Mouse (Mus musculus) intestine, embryonic 14.5 days (tissue): ENCODE results near the gene Calhm2. TPM values are rescaled to one million over a fixed set of nuclear protein-coding genes. Genes with fewer than 3 reads are reported as not detected.

Source experiments
- ATAC-seq: fragments of 200-750 bp; cut with Nextera tagmentation; replicated peaks from 2 replicates; pipeline ENCODE4 v1.8.0; 2017; ENCODE audit warnings: low read depth, moderate number of reproducible peaks, moderate TSS enrichment, moderate library complexity; ENCODE audit not compliant: low FRiP score, low TSS enrichment
- DNase-seq: peaks from one replicate; pipeline ENCODE4 v3.0.0-alpha.2; 2018; ENCODE audit warnings: low spot score
- H3K27ac ChIP-seq: fragments of 300-500 bp; sonication (generic); 2 replicates; pipeline ENCODE4 v1.5.1; 2014; ENCODE audit warnings: low read depth, mild to moderate bottlenecking, control low read depth
- H3K27me3 ChIP-seq: fragments of 300-500 bp; sonication (generic); replicated peaks from 2 replicates; pipeline ENCODE4 v1.6.1; 2014; ENCODE audit warnings: low read length, control low read depth; ENCODE audit not compliant: control insufficient read depth, insufficient read depth
- H3K36me3 ChIP-seq: fragments of 300-500 bp; sonication (generic); 2 replicates; pipeline ENCODE4 v1.6.1; 2014; ENCODE audit warnings: low read length, control low read depth; ENCODE audit not compliant: control insufficient read depth, insufficient read depth
- H3K4me1 ChIP-seq: fragments of 300-500 bp; sonication (generic); replicated peaks from 2 replicates; pipeline ENCODE4 v1.6.1; 2014; ENCODE audit warnings: low read length, control low read depth, mixed read lengths; ENCODE audit not compliant: control insufficient read depth, insufficient read depth
- H3K4me2 ChIP-seq: fragments of 300-500 bp; sonication (generic); 2 replicates; pipeline ENCODE4 v1.6.1; 2014; ENCODE audit warnings: low read length
- H3K4me3 ChIP-seq: fragments of 300-500 bp; sonication (generic); 2 replicates; pipeline ENCODE4 v1.5.1; 2014; ENCODE audit warnings: low read depth, low read length, control low read depth, mixed read lengths
- H3K9ac ChIP-seq: fragments of 300-500 bp; sonication (generic); 2 replicates; pipeline ENCODE4 v1.6.1; 2014; ENCODE audit warnings: mild to moderate bottlenecking, low read length
- H3K9me3 ChIP-seq: fragments of 300-500 bp; sonication (generic); 2 replicates; pipeline ENCODE4 v1.6.1; 2016; ENCODE audit warnings: low read length, control low read depth; ENCODE audit not compliant: control insufficient read depth
- WGBS: fragments of 180-500 bp; shearing (Covaris S2); extraction: QIAGEN DNeasy Blood & Tissue Kit; methylation state at CpG from one replicate; pipeline ENCODE4 v1.1.7; 2014; 5-methylcytosine and 5-hydroxymethylcytosine counted together
- polyA plus RNA-seq: library from polyadenylated mRNA; unstranded; fragments of >200 nt; fragmentation: Nextera tagmentation; extraction: Ambion mirVana; gene quantifications from 2 replicates; pipeline ENCODE4 v1.2.1, GENCODE M21; 2014

Gene Calhm2
- polyA plus RNA-seq, 1 experiment from 2014 or later, result 2.5 TPM

GRCm38 (mm10) chr19:47161669-47162068, 23.6 kb upstream of the Calhm2 start:
- H3K4me1 ChIP-seq, result no peaks in the 10 kb centered on the region
- no peaks in the 10 kb centered on the region for H3K9me3 ChIP-seq
- H3K27ac ChIP-seq, result no peak overlapping the region
- H3K9ac ChIP-seq, result no peak overlapping the region
- 67% methylated on average over 4 of the region's 4 CpGs for WGBS
- H3K36me3 ChIP-seq, result no peaks in the 10 kb centered on the region
- H3K4me2 ChIP-seq, result no peak overlapping the region
- DNase-seq (no peak), ATAC-seq (no peak)
- H3K4me3 ChIP-seq, result no peak overlapping the region
- H3K27me3 ChIP-seq, result no peaks in the 10 kb centered on the region

DNA sequence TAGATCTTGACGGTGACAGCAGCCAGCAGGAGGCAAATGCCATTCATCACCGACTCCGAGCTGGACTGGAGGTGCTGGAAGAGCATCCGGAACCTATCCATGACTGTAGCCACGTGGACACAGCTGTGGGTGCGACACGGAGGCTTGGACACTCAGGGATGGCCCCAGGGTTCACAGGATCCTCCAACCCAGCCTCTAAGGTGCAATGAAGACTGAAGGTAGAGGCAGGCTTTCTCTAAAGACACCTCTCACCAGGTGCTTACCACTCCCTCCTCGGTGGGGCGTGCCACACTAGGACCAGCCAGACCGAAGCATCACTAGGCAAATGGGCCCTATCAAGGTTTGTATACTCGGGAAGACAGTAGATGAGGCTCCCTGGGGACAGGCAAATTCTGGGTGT, 19.6 kb upstream of the Calhm2 start, which contains the start of gene Calhm3:
Gene Calhm3 (minus strand): TSS at position 101 of the 400 bp plus-strand sequence.
- Histone ChIP-seq H3K4me1 (no peaks in the 10 kb centered on the region), H3K9ac (no peak within 1 kb of the TSS), H3K9me3 (no peaks in the 10 kb centered on the region), H3K4me2 (no peak within 1 kb of the TSS), H3K36me3 (no peaks in the 10 kb centered on the region), H3K27me3 (no peaks in the 10 kb centered on the region), H3K4me3 (no peak within 1 kb of the TSS), H3K27ac (no peak within 1 kb of the TSS)
- 83% methylated on average over 11 of the region's 11 CpGs for WGBS
- DNase-seq (no peak), ATAC-seq (no peak)

- Histone ChIP-seq H3K4me1 (peaks cover 3% of the 10 kb centered on the region; the same call in 1 of the 2 replicates), H3K9me3 (no peaks in the 10 kb centered on the region), H3K27ac (no peak overlapping the region), H3K4me2 (no peak overlapping the region), H3K9ac (no peak overlapping the region), H3K27me3 (0 out of 2 replicates have a peak, but pooled peaks cover 4% of the 10 kb centered on the region), H3K36me3 (no peaks in the 10 kb centered on the region), H3K4me3 (no peak overlapping the region)
- WGBS, result 86% methylated on average over 7 of the region's 7 CpGs
- no peak for DNase-seq
- ATAC-seq, result no peak
These were observed 15.7 kb upstream of the Calhm2 start for GRCm38 (mm10) chr19:47153767-47154166.

GRCm38 (mm10) chr19:47152062-47152369, 13.9 kb upstream of the Calhm2 start:
- ATAC-seq (no peak), DNase-seq (no peak)
- Histone ChIP-seq H3K36me3 (no peaks in the 10 kb centered on the region), H3K4me1 (peaks cover 3% of the 10 kb centered on the region; the same call in 1 of the 2 replicates), H3K9ac (no peak overlapping the region), H3K4me3 (0 out of 2 replicates have a peak overlapping the region, but pooled peaks have one; percentile 14), H3K27me3 (0 out of 2 replicates have a peak, but pooled peaks cover 4% of the 10 kb centered on the region), H3K27ac (no peak overlapping the region), H3K9me3 (no peaks in the 10 kb centered on the region), H3K4me2 (peak overlapping the region; percentile 41)
- WGBS, result 57% methylated on average over 12 of the region's 12 CpGs

- ATAC-seq (no peak), DNase-seq (no peak)
- Histone ChIP-seq H3K4me3 (peak overlapping the region; percentile 14; the same call in 1 of the 2 replicates), H3K9me3 (no peaks in the 10 kb centered on the region), H3K27me3 (0 out of 2 replicates have a peak, but pooled peaks cover 4% of the 10 kb centered on the region), H3K4me1 (peaks cover 3% of the 10 kb centered on the region; the same call in 1 of the 2 replicates), H3K27ac (no peak overlapping the region), H3K9ac (no peak overlapping the region), H3K4me2 (peak overlapping the region; percentile 41), H3K36me3 (no peaks in the 10 kb centered on the region)
- 25% methylated on average over 32 of the region's 32 CpGs for WGBS
These were observed 13.4 kb upstream of the Calhm2 start for GRCm38 (mm10) chr19:47151332-47152061.

DNA sequence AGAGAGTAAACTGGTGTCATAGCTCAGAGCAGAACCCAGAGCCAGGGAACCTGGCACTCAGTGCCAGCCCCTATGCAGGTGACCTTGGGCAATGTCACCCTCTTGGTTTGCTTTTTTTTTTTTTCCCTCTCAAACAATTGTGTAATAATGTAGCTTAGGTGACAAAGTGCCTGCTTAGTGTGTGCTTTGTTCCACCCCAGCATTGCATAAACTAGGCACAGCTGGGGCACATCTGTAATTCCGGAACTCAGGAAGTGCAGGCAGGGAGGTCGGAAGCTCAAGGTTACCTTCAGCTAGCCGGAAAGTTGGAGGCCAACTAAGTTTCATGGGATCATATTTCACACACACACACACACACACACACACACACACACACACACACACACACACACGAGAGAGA, 11.8 kb upstream of the Calhm2 start:
- 31% methylated on average over 4 of the region's 4 CpGs for WGBS
- no peak overlapping the region for H3K9ac ChIP-seq
- H3K4me3 ChIP-seq, result no peak overlapping the region
- 0 out of 2 replicates have a peak, but pooled peaks cover 4% of the 10 kb centered on the region for H3K27me3 ChIP-seq
- no peak overlapping the region for H3K27ac ChIP-seq
- DNase-seq (no peak), ATAC-seq (no peak)
- H3K36me3 ChIP-seq, result no peaks in the 10 kb centered on the region
- H3K4me2 ChIP-seq, result no peak overlapping the region
- H3K9me3 ChIP-seq, result no peaks in the 10 kb centered on the region
- peaks cover 3% of the 10 kb centered on the region; the same call in 1 of the 2 replicates for H3K4me1 ChIP-seq

GRCm38 (mm10) chr19:47148267-47148847, 10.3 kb upstream of the Calhm2 start:
- H3K9me3 ChIP-seq, result no peaks in the 10 kb centered on the region
- no peak overlapping the region for H3K4me2 ChIP-seq
- DNase-seq (no peak), ATAC-seq (no peak)
- H3K9ac ChIP-seq, result no peak overlapping the region
- 66% methylated on average over 5 of the region's 5 CpGs for WGBS
- no peak overlapping the region for H3K4me3 ChIP-seq
- peaks cover 3% of the 10 kb centered on the region; the same call in 1 of the 2 replicates for H3K4me1 ChIP-seq
- no peaks in the 10 kb centered on the region for H3K36me3 ChIP-seq
- no peak overlapping the region for H3K27ac ChIP-seq
- H3K27me3 ChIP-seq, result 0 out of 2 replicates have a peak, but pooled peaks cover 4% of the 10 kb centered on the region

DNA sequence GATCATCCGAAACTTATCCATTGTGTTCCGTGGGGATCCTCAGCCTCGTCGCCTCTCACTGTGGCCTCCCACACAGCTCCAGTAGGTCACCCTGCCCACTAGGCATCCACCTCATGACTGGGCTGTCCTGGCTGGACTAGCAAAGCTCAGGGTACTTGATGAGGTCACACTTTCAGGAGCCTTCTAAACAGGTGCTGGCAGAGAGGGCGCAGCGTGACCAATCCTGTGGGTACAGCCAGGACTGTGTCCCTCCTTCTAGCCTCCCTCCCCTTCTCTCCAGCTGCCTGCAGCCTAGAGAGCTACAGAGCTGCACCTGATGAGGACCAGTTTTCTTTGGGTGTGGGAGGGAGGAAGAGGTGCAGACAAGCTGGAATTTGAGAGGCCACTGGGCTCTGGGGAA, 6.1 kb upstream of the Calhm2 start, which contains the start of gene Calhm1:
Gene Calhm1 (minus strand): TSS at position 101 of the 400 bp plus-strand sequence.
- peaks cover 2% of the 10 kb centered on the region; the same call in 1 of the 2 replicates for H3K4me1 ChIP-seq
- H3K27me3 ChIP-seq, result no peaks in the 10 kb centered on the region
- H3K9me3 ChIP-seq, result no peaks in the 10 kb centered on the region
- H3K27ac ChIP-seq, result no peak within 1 kb of the TSS
- no peak within 1 kb of the TSS for H3K4me3 ChIP-seq
- DNase-seq (no peak), ATAC-seq (no peak)
- H3K9ac ChIP-seq, result no peak within 1 kb of the TSS
- no peak within 1 kb of the TSS for H3K4me2 ChIP-seq
- WGBS, result 87% methylated on average over 6 of the region's 6 CpGs
- no peaks in the 10 kb centered on the region for H3K36me3 ChIP-seq
